In the genomic region with DNA sequence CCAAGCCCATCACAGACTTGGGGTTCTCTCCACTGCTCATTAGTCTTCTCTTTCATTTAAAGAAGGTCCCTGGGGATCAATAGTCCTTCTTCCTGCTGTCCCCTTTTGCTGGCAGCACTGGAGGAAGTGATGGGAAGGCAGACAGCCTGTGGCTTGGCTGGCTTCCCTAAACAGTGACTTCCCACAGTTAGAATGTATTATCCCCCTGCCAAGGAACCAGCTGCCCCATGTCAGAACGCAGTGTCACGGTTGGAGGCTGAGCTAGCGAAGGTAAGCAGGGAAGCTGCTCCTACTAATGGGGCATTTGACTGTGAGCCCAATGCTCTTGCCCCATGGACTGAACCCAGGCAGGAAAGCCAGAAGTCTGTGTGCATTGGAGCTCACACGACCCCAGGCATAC, we compare ENCODE assay signal across 8 mouse cellular contexts.
DNase-seq lines count a peak whose midpoint lies in the region; ATAC-seq and TF ChIP-seq lines count a peak whose summit lies in the region.

No protein-coding gene starts in this region.

- H3K27me3 ChIP-seq in forebrain, postnatal 0 days (ENCODE audit: insufficient read depth, low read length), result no peaks in the 10 kb centered on the region
- no peaks in the 10 kb centered on the region for H3K27me3 ChIP-seq in forebrain, embryonic 11.5 days (ENCODE audit: control insufficient read depth, insufficient read depth, low read length)
- H3K27me3 ChIP-seq in midbrain, embryonic 11.5 days (ENCODE audit: control insufficient read depth, insufficient read depth, low read length), result no peaks in the 10 kb centered on the region

- no peak for TF ChIP-seq CTCF in forebrain, postnatal 0 days (IDR thresholded peaks at IDR 0.05; ENCODE audit: low read depth)

- no peak overlapping the region for H3K4me2 ChIP-seq in forebrain, postnatal 0 days (ENCODE audit: low read depth)
- H3K4me2 ChIP-seq in forebrain, embryonic 11.5 days (ENCODE audit: low read depth, low read length, severe bottlenecking), result no peak overlapping the region
- H3K4me2 ChIP-seq in midbrain, embryonic 11.5 days, result no peak overlapping the region

- WGBS in forebrain, postnatal 0 days, result 40% methylated on average over 4 of the region's 4 CpGs
- 76% methylated on average over 4 of the region's 4 CpGs for WGBS in forebrain, embryonic 11.5 days
- 81% methylated on average over 4 of the region's 4 CpGs for WGBS in midbrain, embryonic 11.5 days

- DNase-seq in forebrain, postnatal 0 days, result peak; percentile 34
- no peak for DNase-seq in forebrain, embryonic 11.5 days (ENCODE audit: low spot score)
- DNase-seq in urinary bladder, postnatal 25 days (ENCODE audit: low spot score), result peak; percentile 31
- DNase-seq in urinary bladder, postnatal 10 days (ENCODE audit: low spot score), result no peak
- peak; percentile 85 to 87 for DNase-seq in kidney, postnatal 4 days
- DNase-seq in midbrain, embryonic 11.5 days (ENCODE audit: low spot score, missing footprints), result no peak
- no peak for DNase-seq in retina, embryonic 14.5 days (ENCODE audit: low spot score)

- H3K4me1 ChIP-seq in forebrain, postnatal 0 days (ENCODE audit: insufficient read depth), result no peaks in the 10 kb centered on the region
- no peaks in the 10 kb centered on the region for H3K4me1 ChIP-seq in forebrain, embryonic 11.5 days (replicated peaks; ENCODE audit: control insufficient read depth, insufficient read depth, low read length)
- H3K4me1 ChIP-seq in midbrain, embryonic 11.5 days (ENCODE audit: control insufficient read depth, insufficient read depth, low read length), result no peaks in the 10 kb centered on the region

- no peak overlapping the region for H3K4me3 ChIP-seq in forebrain, postnatal 0 days (ENCODE audit: low read depth, low read length)
- H3K4me3 ChIP-seq in forebrain, embryonic 11.5 days (ENCODE audit: low read depth, low read length), result no peak overlapping the region
- H3K4me3 ChIP-seq in midbrain, embryonic 11.5 days (ENCODE audit: low read depth, low read length), result no peak overlapping the region

- no peaks in the 10 kb centered on the region for H3K36me3 ChIP-seq in forebrain, postnatal 0 days (ENCODE audit: insufficient read depth)
- H3K36me3 ChIP-seq in forebrain, embryonic 11.5 days (ENCODE audit: control insufficient read depth, insufficient read depth, low read length), result no peaks in the 10 kb centered on the region
- H3K36me3 ChIP-seq in midbrain, embryonic 11.5 days (ENCODE audit: control insufficient read depth, insufficient read depth, low read length), result no peaks in the 10 kb centered on the region

- H3K27ac ChIP-seq in forebrain, postnatal 0 days (ENCODE audit: low read depth, low read length), result no peak overlapping the region
- no peak overlapping the region for H3K27ac ChIP-seq in forebrain, embryonic 11.5 days (ENCODE audit: low read depth, low read length)
- H3K27ac ChIP-seq in midbrain, embryonic 11.5 days (ENCODE audit: low read depth, low read length), result no peak overlapping the region

- no peak overlapping the region for H3K9ac ChIP-seq in forebrain, postnatal 0 days
- no peak overlapping the region for H3K9ac ChIP-seq in forebrain, embryonic 11.5 days (ENCODE audit: low read length)
- H3K9ac ChIP-seq in midbrain, embryonic 11.5 days (ENCODE audit: low read length), result no peak overlapping the region

- no peaks in the 10 kb centered on the region for H3K9me3 ChIP-seq in forebrain, postnatal 0 days (ENCODE audit: low read length)
- H3K9me3 ChIP-seq in forebrain, embryonic 11.5 days (ENCODE audit: control insufficient read depth, low read length), result no peaks in the 10 kb centered on the region
- no peaks in the 10 kb centered on the region for H3K9me3 ChIP-seq in midbrain, embryonic 11.5 days (ENCODE audit: control insufficient read depth, low read length)

- ATAC-seq in forebrain, postnatal 0 days, result no peak; the same call in 1 of the 2 replicates
- ATAC-seq in forebrain, embryonic 11.5 days (replicated peaks; ENCODE audit: low FRiP score), result no peak
- no peak for ATAC-seq in erythroblast, adult 5-6 weeks (replicated peaks; ENCODE audit: low FRiP score, poor library complexity, severe bottlenecking)
- ATAC-seq in midbrain, embryonic 11.5 days (ENCODE audit: low FRiP score), result no peak

Comparison
In these comparisons a context has a peak if more than half of its experiments do, and no peak if none do; other contexts are left out.
1. DNase-seq: peak in forebrain, postnatal 0 days (single experiment), urinary bladder, postnatal 25 days (single experiment) and kidney, postnatal 4 days (2 of 2); none in forebrain, embryonic 11.5 days (single experiment), urinary bladder, postnatal 10 days (single experiment), midbrain, embryonic 11.5 days (single experiment) and retina, embryonic 14.5 days (single experiment).